Mouse (Mus musculus): ENCODE measurements around the gene Plekho1.

The Plekho1 gene

DNA sequence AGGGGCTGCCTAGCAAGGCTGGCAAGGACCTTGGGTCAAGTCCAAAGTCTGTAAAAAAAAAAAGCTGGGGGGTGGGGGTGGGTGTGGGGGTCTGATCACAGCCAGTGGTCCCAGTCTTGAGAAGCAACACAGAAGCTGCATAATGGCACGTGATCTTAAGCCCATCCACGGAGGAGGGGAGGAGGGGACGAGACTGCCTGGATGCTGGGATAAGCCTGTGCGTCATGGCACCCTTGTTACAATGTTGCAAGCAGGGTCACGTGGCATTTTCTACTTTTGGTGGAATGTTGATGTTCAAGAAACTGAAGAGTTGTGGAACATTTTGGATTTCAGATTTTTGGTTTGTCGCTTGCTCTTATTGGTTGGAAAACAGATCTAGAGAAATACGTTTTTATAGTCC is 52.6 kb downstream of the Plekho1 start:
- peaks cover 95% of the 10 kb centered on the region for H3K36me3 ChIP-seq (ENCODE audit: insufficient read depth, low read length)
- H3K4me3 ChIP-seq (replicated peaks; ENCODE audit: low read length) = no peak overlapping the region
- no peaks in the 10 kb centered on the region for H3K27me3 ChIP-seq (ENCODE audit: insufficient read depth, low read length)
- H3K4me1 ChIP-seq (replicated peaks; ENCODE audit: low read depth, low read length) = peaks cover 75% of the 10 kb centered on the region
- no peak for TF ChIP-seq NANOG (IDR thresholded peaks at IDR 0.05; ENCODE audit: borderline replicate concordance, low read length)
- no peak for TF ChIP-seq CTCF (conservative IDR thresholded peaks at IDR 0.05; ENCODE audit: low read length)
- TF ChIP-seq POU5F1 (IDR thresholded peaks at IDR 0.05; ENCODE audit: borderline replicate concordance, low read length) = no peak
- no peaks in the 10 kb centered on the region for H3K9me3 ChIP-seq (ENCODE audit: low read length)

DNA sequence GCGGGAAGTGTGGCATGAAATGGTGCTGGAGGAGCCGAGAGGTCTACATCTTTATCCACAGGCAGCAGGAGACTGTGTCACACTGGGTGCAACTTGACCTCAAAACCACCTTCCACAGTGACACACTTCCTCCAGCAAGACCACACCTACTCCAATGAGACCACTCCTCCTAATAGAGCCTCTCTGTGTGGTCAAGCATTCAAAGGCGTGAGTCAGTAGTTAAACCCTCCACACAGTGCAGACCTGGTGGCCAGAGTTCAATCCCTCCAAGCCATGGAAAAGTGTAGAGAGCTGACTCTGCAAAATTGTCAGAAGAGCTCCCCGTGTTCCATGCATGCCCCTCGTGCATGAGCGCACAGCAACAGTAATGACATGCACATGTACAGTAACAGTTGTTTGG is 53.1 kb downstream of the Plekho1 start:
- TF ChIP-seq POU5F1 (IDR thresholded peaks at IDR 0.05; ENCODE audit: borderline replicate concordance, low read length) (no peak), CTCF (conservative IDR thresholded peaks at IDR 0.05; ENCODE audit: low read length) (no peak), NANOG (IDR thresholded peaks at IDR 0.05; ENCODE audit: borderline replicate concordance, low read length) (no peak)

DNA sequence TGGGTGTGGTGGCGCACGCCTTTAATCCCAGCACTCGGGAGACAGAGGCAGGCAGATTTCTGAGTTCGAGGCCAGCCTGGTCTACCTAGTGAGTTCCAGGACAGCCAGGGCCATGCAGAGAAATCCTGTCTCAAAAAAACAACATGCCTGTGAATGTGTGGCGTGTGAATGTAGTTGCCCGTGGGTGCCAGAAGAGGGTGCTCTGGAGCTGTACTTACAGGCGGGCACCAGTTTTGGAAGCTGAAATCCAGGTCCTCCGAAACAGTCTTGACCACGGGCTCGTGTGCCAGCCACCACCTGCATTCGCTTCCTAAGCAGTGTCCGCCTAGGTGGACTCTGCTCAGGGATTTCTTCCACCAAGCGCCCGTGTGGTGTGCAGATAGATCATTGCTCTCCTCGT is 57.0 kb downstream of the Plekho1 start:
- peaks cover 91% of the 10 kb centered on the region for H3K36me3 ChIP-seq (ENCODE audit: insufficient read depth, low read length)
- no peak for TF ChIP-seq NANOG (IDR thresholded peaks at IDR 0.05; ENCODE audit: borderline replicate concordance, low read length)
- TF ChIP-seq CTCF (conservative IDR thresholded peaks at IDR 0.05; ENCODE audit: low read length) = peak; percentile 79

More for the DNA sequence above, 53.1 kb downstream of the Plekho1 start:
- H3K9me3 ChIP-seq (ENCODE audit: low read length) = no peaks in the 10 kb centered on the region
- peaks cover 95% of the 10 kb centered on the region for H3K36me3 ChIP-seq (ENCODE audit: insufficient read depth, low read length)
- H3K4me1 ChIP-seq (replicated peaks; ENCODE audit: low read depth, low read length) = peaks cover 72% of the 10 kb centered on the region
- H3K4me3 ChIP-seq (replicated peaks; ENCODE audit: low read length) = no peak overlapping the region
- no peaks in the 10 kb centered on the region for H3K27me3 ChIP-seq (ENCODE audit: insufficient read depth, low read length)

More for the DNA sequence above, 57.0 kb downstream of the Plekho1 start:
- Histone ChIP-seq H3K27me3 (ENCODE audit: insufficient read depth, low read length) (no peaks in the 10 kb centered on the region), H3K4me3 (replicated peaks; ENCODE audit: low read length) (no peak overlapping the region), H3K9me3 (ENCODE audit: low read length) (no peaks in the 10 kb centered on the region), H3K4me1 (replicated peaks; ENCODE audit: low read depth, low read length) (peaks cover 53% of the 10 kb centered on the region)

All from E14TG2a.4 (cell line).